9 mouse cellular contexts compared by ENCODE assay signal in the genomic region with DNA sequence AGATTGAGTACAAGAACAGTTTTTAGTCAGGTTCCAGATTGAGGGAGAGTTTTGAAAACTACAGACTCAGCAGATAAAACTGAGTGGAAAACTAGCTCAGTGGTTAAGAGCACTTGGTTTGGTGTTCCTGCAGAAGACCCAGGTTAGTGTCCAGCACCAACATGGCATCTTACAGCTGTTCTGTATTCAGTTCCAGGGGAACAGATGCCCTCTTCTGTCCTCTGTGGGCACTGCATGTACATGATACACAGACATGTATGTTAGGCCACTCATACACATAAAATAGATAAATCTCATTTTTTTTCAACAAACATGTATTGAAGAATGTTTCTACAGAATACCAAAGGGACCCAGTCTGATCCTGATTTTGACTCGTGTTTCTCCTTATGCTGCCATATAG. TPM values are rescaled to one million over a fixed set of nuclear protein-coding genes. Genes with fewer than 3 reads are reported as not detected.
A peak's percentile ranks its signal among the peaks of the same experiment; 100 is the strongest.
DNase-seq lines count a peak whose midpoint lies in the region; ATAC-seq and TF ChIP-seq lines count a peak whose summit lies in the region.
"Had no signal": no experiment of that assay in that cellular context is flagged by ENCODE, and none has a peak within 500 bp of the region (broad histone marks: within the 10 kb centered on the region; RNA-seq: fewer than 3 reads in every experiment).

No protein-coding gene starts in this region.

- TF ChIP-seq CTCF in liver, adult 2 months (IDR thresholded peaks at IDR 0.05; ENCODE audit: low read depth, low read length), result peak; percentile 54

- H3K27me3 ChIP-seq in liver, adult 2 months (ENCODE audit: control insufficient read depth, insufficient read depth, low read length), result no peaks in the 10 kb centered on the region
- H3K27me3 ChIP-seq in liver, embryonic 11.5 days (replicated peaks; ENCODE audit: control insufficient read depth, insufficient read depth, low read length), result no peaks in the 10 kb centered on the region

- TF ChIP-seq POLR2A in liver, adult 2 months (IDR thresholded peaks at IDR 0.05; ENCODE audit: extremely low read depth, insufficient read depth, low read length), result no peak

- H3K36me3 ChIP-seq in liver, adult 2 months (ENCODE audit: control insufficient read depth, insufficient read depth, low read length), result no peaks in the 10 kb centered on the region
- H3K36me3 ChIP-seq in liver, embryonic 11.5 days (ENCODE audit: control insufficient read depth, insufficient read depth, low read length), result no peaks in the 10 kb centered on the region

- H3K9me3 ChIP-seq in liver, embryonic 11.5 days (ENCODE audit: control insufficient read depth, low read length), result no peaks in the 10 kb centered on the region

- peaks cover 22% of the 10 kb centered on the region for H3K4me1 ChIP-seq in liver, adult 2 months (ENCODE audit: control insufficient read depth, insufficient read depth, low read length)
- peaks cover 16% of the 10 kb centered on the region for H3K4me1 ChIP-seq in liver, embryonic 11.5 days (replicated peaks; ENCODE audit: control insufficient read depth, insufficient read depth, low read length)

- 85% methylated on average over 1 of the region's 1 CpGs for WGBS in liver, adult 2 months
- WGBS in liver, embryonic 11.5 days, result 60% methylated on average over 1 of the region's 1 CpGs

- H3K79me2 ChIP-seq in liver, adult 2 months (ENCODE audit: control insufficient read depth, insufficient read depth, low read length), result peaks cover 12% of the 10 kb centered on the region; the same call in 1 of the 2 replicates

- no peak overlapping the region for H3K27ac ChIP-seq in liver, adult 2 months (replicated peaks; ENCODE audit: insufficient read depth, low read depth, low read length)
- H3K27ac ChIP-seq in liver, embryonic 11.5 days (ENCODE audit: low read depth, low read length), result no peak overlapping the region

- H3K4me2 ChIP-seq in liver, embryonic 11.5 days, result no peak overlapping the region

- ATAC-seq in liver, embryonic 11.5 days (replicated peaks; ENCODE audit: low FRiP score), result no peak

- no peak overlapping the region for H3K9ac ChIP-seq in liver, adult 2 months (ENCODE audit: low read depth, low read length)
- H3K9ac ChIP-seq in liver, embryonic 11.5 days (ENCODE audit: low read depth, low read length), result no peak overlapping the region

- no peak overlapping the region for H3K4me3 ChIP-seq in liver, adult 2 months (ENCODE audit: insufficient read depth, low read depth, low read length)
- H3K4me3 ChIP-seq in liver, embryonic 11.5 days (ENCODE audit: low read depth, low read length), result no peak overlapping the region

- peak; percentile 17 to 41 for DNase-seq in adrenal gland, adult 18-20 months (ENCODE audit: low spot score in 2 of 2)
- no peak for DNase-seq in adrenal gland, postnatal 4 days (ENCODE audit: low spot score in 2 of 2)
- peak; percentile 53 for DNase-seq in liver, adult 2 months (ENCODE audit: extremely low read depth, low read depth, low spot score)
- no peak for DNase-seq in liver, embryonic 11.5 days (ENCODE audit: low spot score)
- DNase-seq in kidney, postnatal 4 days, result peak; percentile 31 to 44
- peak; percentile 47 for DNase-seq in thymus, postnatal 25 days
- DNase-seq in adipocyte (ENCODE audit: low spot score), result no peak
- no peak for DNase-seq in right cerebral cortex, postnatal 4 days

RNA-seq across cellular contexts. Expression of a gene that starts 40.3 kb away (rescaled TPM):
- 10 to 100 TPM; 32.0 to 41.5 TPM for total RNA-seq in adrenal gland, adult 18-20 months (2021)
- total RNA-seq in adrenal gland, postnatal 4 days (2021), result 10 to 100 TPM; 35.7 to 39.8 TPM
- total RNA-seq in liver, adult 2 months (2014; rRNA removed), result 6.8 and 8.1 TPM in 2 replicates
- 2.5 and 3.3 TPM in 2 replicates for polyA plus RNA-seq in liver, adult 2 months (2012; rRNA removed)
- polyA plus RNA-seq in liver, embryonic 11.5 days (2014; fragmentation: Nextera tagmentation; extraction: Ambion mirVana), result 44.7 TPM in 2 replicates

RNA-seq across cellular contexts. Expression of a gene that starts 47.8 kb away (rescaled TPM):
- total RNA-seq in adrenal gland, adult 18-20 months (2021), result under 1 TPM; 0.45 to 0.46 TPM
- under 1 TPM; 0.40 to 0.50 TPM for total RNA-seq in adrenal gland, postnatal 4 days (2021)
- total RNA-seq in liver, adult 2 months (2014; rRNA removed), result 0.07 and 0.18 TPM in 2 replicates
- 0.11 and 0.15 TPM in 2 replicates for polyA plus RNA-seq in liver, adult 2 months (2012; rRNA removed)
- polyA plus RNA-seq in liver, embryonic 11.5 days (2014; fragmentation: Nextera tagmentation; extraction: Ambion mirVana), result not detected in 2 replicates
- total RNA-seq: megakaryocyte-erythroid progenitor cell, adult 5-6 weeks had no signal

Comparison
In these comparisons a context has a peak if more than half of its experiments do, and no peak if none do; other contexts are left out.
1. DNase-seq: peak in adrenal gland, adult 18-20 months (2 of 2), liver, adult 2 months (single experiment), kidney, postnatal 4 days (2 of 2) and thymus, postnatal 25 days (single experiment); none in adrenal gland, postnatal 4 days (0 of 2), liver, embryonic 11.5 days (single experiment), adipocyte (single experiment) and right cerebral cortex, postnatal 4 days (single experiment).